In genomic region chr7:30957367-30957783, GRCm38 (mm10) we compare ENCODE assay signal across 8 mouse cellular contexts. TPM values are rescaled to one million over a fixed set of nuclear protein-coding genes. Genes with fewer than 3 reads are reported as not detected.
DNase-seq lines count a peak whose midpoint lies in the region; ATAC-seq lines count a peak whose summit lies in the region.

No protein-coding gene starts in this region.

- WGBS in hindbrain, embryonic 10.5 days = under 1% methylated on average over 43 of the region's 43 CpGs

- H3K36me3 ChIP-seq in hindbrain, embryonic 10.5 days = peaks cover 66% of the 10 kb centered on the region

- peak overlapping the region; percentile 99 for H3K27ac ChIP-seq in hindbrain, embryonic 10.5 days

- peak; percentile 90 for DNase-seq in MN1 (ENCODE audit: low spot score)
- DNase-seq in cerebellum, adult 8-10 months = peak; percentile 96
- DNase-seq in hindbrain, embryonic 10.5 days (ENCODE audit: low spot score) = peak; percentile 91
- peak; percentile 88 to 93 for DNase-seq in layer of hippocampus, postnatal 10 days (ENCODE audit: low spot score in 2 of 2)
- peak; percentile 94 for DNase-seq in lung, postnatal 10 days
- DNase-seq in retina, embryonic 14.5 days (ENCODE audit: low spot score) = peak; percentile 86
- DNase-seq in thymus, postnatal 4 days = peak; percentile 95

- H3K27me3 ChIP-seq in hindbrain, embryonic 10.5 days (ENCODE audit: insufficient read depth, poor library complexity, severe bottlenecking) = no peaks in the 10 kb centered on the region

- ATAC-seq in frontal cortex, adult (ENCODE audit: low TSS enrichment) = peak; percentile 64

- no peaks in the 10 kb centered on the region for H3K9me3 ChIP-seq in hindbrain, embryonic 10.5 days

- H3K4me1 ChIP-seq in hindbrain, embryonic 10.5 days (replicated peaks) = peaks cover 25% of the 10 kb centered on the region

- peak overlapping the region; percentile 93 for H3K4me3 ChIP-seq in hindbrain, embryonic 10.5 days

RNA-seq across cellular contexts. Expression of gene Usf2, which starts 0.8 kb away (rescaled TPM):
- polyA plus RNA-seq in hindbrain, embryonic 10.5 days (2016; fragmentation: Nextera tagmentation; extraction: Ambion mirVana) = 23.6 and 26.3 TPM in 2 replicates
- 100 to 1,000 TPM in 1 of 2 experiments, 10 to 100 TPM in 1; 94.1 to 116 TPM for total RNA-seq in layer of hippocampus, postnatal 10 days (2021)

RNA-seq across cellular contexts. Expression of gene Hamp, which starts 13.5 kb away (rescaled TPM):
- polyA plus RNA-seq in hindbrain, embryonic 10.5 days (2016; fragmentation: Nextera tagmentation; extraction: Ambion mirVana) = not detected in 2 replicates
- total RNA-seq in layer of hippocampus, postnatal 10 days (2021) = not detected

RNA-seq across cellular contexts. Expression of gene Lsr, which starts 15.9 kb away (rescaled TPM):
- polyA plus RNA-seq in hindbrain, embryonic 10.5 days (2016; fragmentation: Nextera tagmentation; extraction: Ambion mirVana) = 21.2 and 29.8 TPM in 2 replicates
- total RNA-seq in layer of hippocampus, postnatal 10 days (2021) = 10 to 100 TPM; 11.8 to 15.1 TPM

RNA-seq across cellular contexts. Expression of gene Fam187b, which starts 16.2 kb away (rescaled TPM):
- 1.4 and 2.0 TPM in 2 replicates for polyA plus RNA-seq in hindbrain, embryonic 10.5 days (2016; fragmentation: Nextera tagmentation; extraction: Ambion mirVana)
- total RNA-seq in layer of hippocampus, postnatal 10 days (2021) = under 1 TPM; 0.25 to 0.96 TPM

RNA-seq across cellular contexts. Expression of gene Hamp2, which starts 32.9 kb away (rescaled TPM):
- polyA plus RNA-seq in hindbrain, embryonic 10.5 days (2016; fragmentation: Nextera tagmentation; extraction: Ambion mirVana) = not detected in 2 replicates
- total RNA-seq in layer of hippocampus, postnatal 10 days (2021) = not detected

Comparison
In these comparisons a context has a peak if more than half of its experiments do, and no peak if none do; other contexts are left out.
1. Peak in every context shown above with its lines: DNase-seq, ATAC-seq, H3K4me3 ChIP-seq and H3K27ac ChIP-seq.